Mouse (Mus musculus) adrenal gland, postnatal 10 days (tissue): ENCODE measurements at regions not wholly inside any gene's neighbourhood (a gene's known extent, or its start where the extent isn't known, plus 50 kb on each side); places are given as distances from the start of the nearest gene placed in this dataset. TPM values are rescaled to one million over a fixed set of nuclear protein-coding genes. Genes with fewer than 3 reads are reported as not detected.

ENCODE experiments used
- DNase-seq: peaks from one replicate; pipeline ENCODE4 v3.0.0; 2021; ENCODE audit warnings: mixed read lengths
- microRNA-seq: library from miRNA; unstranded; fragments of <30 nt; microRNA quantifications from one replicate; pipeline ENCODE4 v1.2.0, GENCODE M21; 2021

DNA sequence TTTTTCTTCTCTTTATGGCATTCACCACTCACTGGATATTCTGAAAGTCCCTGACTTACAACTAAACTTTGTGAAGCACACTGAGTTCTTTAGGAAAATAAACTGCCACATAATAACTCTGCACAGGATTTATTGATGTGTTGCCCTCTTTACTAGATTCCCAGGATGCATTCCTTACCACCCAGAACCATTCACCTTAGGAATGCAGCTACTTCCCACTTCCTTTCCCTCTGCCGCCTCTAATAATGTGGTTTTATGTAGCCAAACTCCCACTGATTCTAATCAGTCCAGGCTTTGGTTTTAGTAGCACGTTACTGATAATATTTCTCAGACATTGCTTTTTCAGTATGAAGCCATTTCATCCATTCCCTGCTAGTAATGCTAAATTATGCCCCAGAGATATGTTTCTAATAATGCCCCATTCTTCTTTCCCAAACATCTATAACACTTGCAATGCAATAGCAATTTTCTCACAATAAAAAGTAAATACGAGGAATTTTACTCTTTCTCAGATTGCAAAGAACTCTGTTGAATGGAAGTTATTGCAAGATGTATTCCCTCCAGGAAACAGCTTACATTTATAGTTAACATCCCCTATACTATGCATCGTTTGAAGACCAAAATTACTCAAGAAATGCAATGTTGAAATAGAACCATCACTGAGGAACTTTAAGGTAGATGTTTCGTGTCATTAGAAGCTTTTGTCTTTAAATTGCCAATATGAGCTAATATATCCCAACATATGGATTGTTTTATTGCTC, 145.2 kb upstream of the Zpld1 start:
- DNase-seq: no peak

DNA sequence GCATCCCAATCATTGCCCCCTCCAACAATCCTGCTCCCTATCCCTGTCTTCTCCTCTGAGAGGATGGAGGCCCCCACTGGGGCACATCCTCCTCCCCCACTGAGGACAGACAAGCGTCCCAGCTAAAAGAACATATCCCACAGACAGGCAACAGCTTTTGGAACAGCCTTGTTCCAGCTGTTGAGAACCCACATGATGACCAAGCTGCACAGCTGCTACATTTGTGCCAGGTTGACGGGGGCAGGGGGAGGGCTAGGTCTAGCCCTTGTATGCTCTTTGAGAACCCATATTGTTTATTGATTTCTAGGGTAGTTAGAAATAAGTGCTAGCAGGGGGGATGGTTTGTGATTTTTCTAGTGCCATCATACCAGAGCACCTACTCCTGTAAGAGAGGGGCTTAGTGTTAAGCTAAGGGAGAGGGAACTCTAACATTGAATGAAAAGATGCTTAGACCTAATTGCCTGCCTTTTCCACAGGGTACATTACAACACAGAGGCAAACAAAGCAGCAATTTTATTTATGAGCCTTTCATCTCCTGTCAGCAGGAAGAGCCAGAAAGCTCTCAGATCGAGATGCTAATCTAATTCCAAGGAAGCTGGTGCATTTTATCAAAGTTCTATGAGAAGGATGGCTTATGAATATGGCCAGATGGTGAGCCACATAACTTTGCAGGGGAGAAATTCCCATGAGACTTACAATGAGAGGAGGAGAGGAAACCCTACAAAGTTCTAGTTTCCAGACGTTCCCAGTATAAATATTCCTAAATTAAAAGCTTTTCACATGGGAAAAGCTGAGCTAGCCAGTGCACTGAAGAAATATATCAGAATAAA, 137.6 kb upstream of the Zpld1 start:
- DNase-seq: no peak

DNA sequence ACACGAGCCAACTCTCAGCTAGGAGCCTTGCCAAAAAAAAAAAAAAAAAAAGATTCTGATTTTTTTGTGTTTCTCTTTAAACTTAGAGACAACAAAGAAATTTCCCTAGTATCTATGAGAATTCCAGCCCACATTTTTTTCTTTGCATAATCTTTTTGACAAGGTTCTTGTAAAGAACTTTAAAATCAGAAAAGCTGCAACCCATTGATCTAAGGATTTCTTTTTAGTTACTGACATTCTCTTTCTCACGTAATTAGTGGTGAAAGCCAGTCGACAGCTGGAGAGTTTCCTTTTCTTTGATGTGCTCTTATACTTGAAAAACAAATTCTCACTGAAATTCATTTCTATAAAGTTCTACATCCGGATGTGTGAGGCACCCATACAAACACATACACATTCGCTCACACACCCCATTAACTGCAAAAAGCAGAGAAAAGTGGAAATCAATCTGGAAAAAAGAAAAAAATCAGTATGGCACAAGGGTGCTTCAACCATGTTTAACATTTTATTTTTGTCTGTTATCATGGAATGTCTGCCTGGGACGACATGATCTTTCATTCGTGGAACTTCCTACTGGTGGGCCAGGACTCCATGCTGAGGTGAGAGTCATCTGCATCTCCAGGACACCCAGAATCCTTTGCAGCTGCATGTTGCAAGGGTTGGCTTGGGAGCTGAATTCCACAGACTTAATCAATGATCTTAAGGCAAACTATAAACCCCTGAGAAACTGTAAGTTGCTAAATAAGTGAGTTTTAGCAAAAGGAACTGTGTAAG, 124.0 kb upstream of the Zpld1 start:
- no peak for DNase-seq

DNA sequence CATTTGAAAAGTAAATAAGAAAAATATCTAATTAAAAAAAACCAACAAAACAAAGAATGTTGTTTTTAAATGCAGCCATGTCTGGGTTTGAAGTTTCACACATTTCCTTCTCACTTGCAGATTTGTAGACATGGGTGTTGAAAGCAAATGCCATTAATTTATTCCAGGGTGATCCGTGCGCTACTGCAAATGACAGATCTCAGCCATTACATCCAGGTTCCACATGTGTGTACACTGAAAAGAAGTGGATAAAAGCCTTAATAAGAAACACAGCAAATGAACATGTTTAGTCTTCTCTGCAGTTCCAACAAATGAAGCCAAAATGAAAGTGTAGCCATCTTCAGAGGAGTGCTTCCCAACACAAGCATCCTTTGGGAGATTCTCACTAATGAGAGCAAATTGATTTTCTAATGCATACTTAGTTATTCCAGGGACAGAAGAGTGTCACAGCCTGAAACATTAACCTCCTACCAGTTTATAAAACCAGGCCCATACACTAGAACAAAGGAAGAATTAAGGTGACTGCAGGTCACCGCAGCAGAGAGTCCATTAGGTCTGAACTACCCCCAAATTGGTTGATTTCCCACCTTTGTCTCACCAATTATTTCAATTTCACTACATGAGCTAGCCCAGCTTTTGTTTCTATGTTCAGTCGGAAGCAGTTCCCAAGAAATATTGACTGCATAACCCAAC, 123.2 kb upstream of the Zpld1 start:
- DNase-seq: no peak

DNA sequence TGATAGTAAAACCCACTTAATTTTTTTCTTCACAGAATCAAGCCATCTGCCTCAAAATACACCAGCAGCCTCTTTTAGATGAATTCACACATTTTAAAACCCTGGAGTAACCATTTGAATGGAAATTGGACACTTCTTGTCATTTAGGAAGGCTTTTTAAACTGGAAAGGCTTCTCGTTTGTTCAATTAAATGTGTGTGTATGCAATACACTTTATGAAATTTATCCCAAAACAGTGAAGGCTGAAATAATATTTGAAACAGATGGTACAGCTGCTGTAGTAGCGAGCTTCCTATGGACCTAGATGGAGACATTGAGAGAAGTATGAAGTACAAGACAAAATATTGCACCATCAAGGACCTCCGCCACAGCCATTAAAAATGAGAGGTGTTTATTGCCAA, 121.1 kb upstream of the Zpld1 start:
- DNase-seq: no peak

DNA sequence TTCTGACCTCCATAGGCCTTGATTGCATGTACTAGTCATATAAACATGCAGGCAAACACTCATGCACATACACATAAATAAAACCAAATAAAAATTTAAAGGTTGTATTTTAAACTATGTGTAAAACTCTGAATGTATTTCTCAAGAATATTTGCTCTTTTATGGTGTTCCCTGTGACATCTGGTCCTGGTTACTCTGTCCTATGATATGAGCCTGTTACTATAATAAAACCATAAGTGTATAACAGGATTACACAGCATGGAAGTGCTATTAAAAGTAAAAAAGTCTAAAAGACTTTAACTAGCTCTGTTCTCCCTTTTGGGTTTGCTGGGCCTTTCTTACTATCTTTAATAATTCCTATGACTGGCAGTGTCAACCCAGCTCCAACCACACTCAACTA, 103.0 kb upstream of the Zpld1 start:
- DNase-seq: no peak

DNA sequence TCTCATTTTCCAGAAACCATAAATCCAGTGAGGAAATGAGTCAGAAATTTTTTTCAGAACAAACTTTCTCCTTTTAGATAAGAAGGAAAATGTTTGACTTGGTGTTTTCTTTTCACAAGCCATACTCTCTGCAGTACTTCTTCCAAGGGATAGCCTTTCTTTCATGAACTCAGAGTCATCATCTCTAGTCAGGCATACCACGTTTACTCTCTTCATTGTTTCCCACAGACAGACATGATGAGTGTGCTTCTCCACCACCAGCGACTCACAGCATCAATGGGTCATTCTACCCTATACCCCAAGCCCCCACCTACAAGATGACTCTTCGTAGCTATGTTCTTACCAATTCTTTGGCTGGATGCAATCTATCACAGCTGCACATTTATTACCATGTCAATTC, 97.1 kb upstream of the Zpld1 start:
- no peak for DNase-seq

DNA sequence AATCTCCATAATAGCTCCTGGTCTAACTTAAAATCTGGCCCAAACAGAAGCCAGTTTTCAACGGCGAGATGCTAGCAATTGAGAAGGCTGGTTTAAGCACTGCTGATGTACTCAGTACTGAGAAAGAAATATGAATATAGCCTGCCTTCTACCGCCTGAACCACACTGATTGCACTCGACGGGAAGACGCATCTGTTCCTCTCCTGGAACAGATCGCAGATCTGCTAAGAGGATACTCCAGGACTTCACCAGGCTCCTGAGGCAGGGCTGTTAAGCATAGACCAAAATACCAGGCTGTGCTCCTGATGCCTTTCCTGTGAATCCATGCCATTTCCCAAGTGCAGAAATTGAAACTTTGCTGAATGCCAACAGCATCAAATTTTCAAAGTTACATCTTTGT, 92.6 kb upstream of the Zpld1 start:
- DNase-seq: no peak

DNA sequence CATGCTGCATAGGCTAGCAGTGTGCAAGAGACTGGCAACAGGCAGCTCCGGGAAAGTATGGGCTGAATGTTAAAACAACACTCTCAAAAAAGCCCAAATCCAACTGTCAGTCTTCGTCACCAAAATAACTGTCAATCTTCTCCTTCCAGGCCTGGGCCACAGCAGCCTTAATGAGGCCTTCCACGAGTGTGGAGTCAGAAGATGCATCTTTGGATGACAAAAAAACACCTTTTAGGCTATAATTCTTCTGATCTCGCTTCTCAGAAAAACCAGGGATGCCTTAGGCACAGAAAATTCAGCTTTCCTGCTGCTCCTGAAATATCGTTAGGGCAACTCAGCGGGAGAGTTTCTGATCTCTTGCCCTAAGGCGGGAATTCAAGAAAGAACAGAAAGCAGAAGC, 82.2 kb upstream of the Zpld1 start:
- no peak for DNase-seq

DNA sequence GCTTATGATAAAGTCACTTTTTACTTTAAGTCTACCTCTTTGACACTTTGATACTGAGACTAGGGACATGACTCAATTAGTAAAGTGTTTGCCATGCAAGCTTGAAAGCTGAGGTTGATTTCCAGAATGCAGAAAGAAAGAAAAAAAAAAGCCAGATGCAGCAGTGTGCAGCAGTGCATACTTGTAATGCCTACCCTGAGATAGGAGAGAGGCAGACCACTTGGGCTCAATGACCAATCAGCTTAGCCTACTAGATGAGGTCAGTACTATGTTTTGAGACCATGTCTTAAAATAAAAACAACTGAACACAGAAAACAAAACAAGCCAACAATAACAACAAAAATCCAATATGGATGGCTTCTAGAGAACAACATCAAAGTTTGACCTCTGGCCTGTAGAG, 81.4 kb upstream of the Zpld1 start:
- no peak for DNase-seq

DNA sequence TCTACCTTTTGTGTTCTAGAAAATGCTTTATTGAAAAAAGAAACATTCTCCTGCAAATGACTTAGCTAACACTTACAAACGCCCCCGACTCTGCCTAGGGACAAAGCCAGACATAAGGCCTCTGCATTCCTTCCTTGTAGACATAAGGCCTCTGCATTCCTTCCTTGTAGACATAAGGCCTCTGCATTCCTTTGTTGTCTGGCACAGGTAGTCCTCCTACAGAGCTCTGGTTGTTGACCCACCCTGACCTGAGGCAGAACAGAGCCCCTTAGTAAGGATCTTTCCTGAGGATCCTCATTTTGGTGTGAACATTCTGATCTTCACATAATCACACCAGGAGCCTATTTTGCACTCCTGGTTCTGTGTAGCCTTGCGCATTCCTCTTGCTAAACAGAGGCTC, 80.9 kb upstream of the Zpld1 start:
- no peak for DNase-seq

DNA sequence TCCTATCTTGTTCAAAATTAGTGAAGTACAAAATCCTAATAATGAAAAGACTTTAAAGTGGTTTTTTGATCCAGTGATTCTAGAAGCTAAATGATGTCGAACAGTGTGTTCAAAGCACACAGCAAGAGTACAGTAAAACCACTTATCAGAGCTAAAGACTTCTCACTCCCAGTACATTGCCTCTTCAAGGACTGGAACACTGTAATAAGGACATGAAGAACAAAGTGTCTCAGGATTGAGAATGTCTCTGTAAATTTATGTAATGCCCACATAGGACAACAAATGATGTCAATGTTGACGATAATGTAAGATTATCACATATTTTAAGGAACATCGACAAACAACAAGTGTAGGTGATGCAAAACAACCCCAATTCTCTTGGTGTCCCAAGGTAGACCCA, 78.1 kb upstream of the Zpld1 start:
- no peak for DNase-seq

DNA sequence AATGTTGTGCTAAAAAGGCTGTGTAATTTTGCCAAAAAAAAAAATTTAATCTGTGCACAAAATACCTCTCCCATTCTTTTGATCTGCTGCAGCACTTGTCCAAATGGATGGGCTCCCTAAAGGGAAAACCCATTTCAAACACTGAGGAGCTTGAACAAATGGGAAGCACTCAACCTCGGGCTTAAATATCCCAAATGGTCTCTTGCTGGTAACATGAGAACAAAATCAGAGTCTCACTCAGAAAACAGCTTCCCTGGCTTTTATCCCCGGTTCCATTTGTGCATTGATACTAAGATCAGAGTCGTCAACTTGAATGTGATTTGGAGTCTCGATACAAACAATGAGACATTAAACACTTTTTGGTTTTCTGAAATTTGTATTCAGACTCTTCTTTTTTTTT, 59.9 kb upstream of the Zpld1 start:
- no peak for DNase-seq

DNA sequence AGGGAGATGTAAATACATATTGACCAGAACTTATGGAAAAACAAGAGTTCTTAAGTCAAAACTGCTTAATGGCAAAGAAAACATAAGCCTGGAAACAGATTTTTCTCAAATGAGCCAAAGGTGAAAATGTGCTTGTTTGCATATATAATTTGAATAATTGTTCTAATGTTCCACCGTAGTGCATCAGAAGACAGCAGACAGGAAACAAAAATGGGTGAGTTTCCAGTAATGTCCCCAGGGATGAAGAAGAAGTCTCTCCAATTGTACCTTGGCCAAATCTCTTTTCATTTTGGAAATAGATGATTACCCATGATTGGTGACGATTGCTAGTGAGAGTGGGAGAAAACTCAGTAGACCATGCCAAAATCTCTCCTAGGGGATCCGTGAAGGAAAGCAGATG, 58.3 kb upstream of the Zpld1 start:
- DNase-seq: no peak

Small RNA genes lying in the stretch of these regions (microRNA-seq; reads per million reads assigned to microRNA genes)
- not detected for gene Mir5118
